Mouse (Mus musculus) limb, embryonic 13.5 days (tissue): ENCODE measurements at regions not wholly inside any gene's neighbourhood (a gene's known extent, or its start where the extent isn't known, plus 50 kb on each side); places are given as distances from the start of the nearest gene placed in this dataset.

Experiments
- ATAC-seq: fragments of 200-750 bp; cut with Nextera tagmentation; 2 replicates; pipeline ENCODE4 v1.8.0; 2017; ENCODE audit warnings: low read depth, moderate number of reproducible peaks, moderate TSS enrichment; ENCODE audit not compliant: low FRiP score
- H3K27ac ChIP-seq: fragments of 300-500 bp; sonication (generic); 2 replicates; pipeline ENCODE4 v1.5.1; 2015; ENCODE audit warnings: inconsistent platforms, mild to moderate bottlenecking, moderate library complexity
- H3K27me3 ChIP-seq: fragments of 300-500 bp; sonication (generic); 2 replicates; pipeline ENCODE4 v1.6.1; 2015; ENCODE audit warnings: mild to moderate bottlenecking, inconsistent platforms
- H3K36me3 ChIP-seq: fragments of 300-500 bp; sonication (generic); 2 replicates; pipeline ENCODE4 v1.6.1; 2015; ENCODE audit warnings: inconsistent platforms, mild to moderate bottlenecking, moderate library complexity
- H3K4me1 ChIP-seq: fragments of 300-500 bp; sonication (generic); 2 replicates; pipeline ENCODE4 v1.6.1; 2015; ENCODE audit warnings: inconsistent platforms
- H3K4me2 ChIP-seq: fragments of 300-500 bp; sonication (generic); replicated peaks from 2 replicates; pipeline ENCODE4 v1.6.1; 2015; ENCODE audit warnings: inconsistent platforms, mild to moderate bottlenecking, moderate library complexity
- H3K4me3 ChIP-seq: fragments of 300-500 bp; sonication (generic); 2 replicates; pipeline ENCODE4 v1.5.1; 2015; ENCODE audit warnings: moderate library complexity, mild to moderate bottlenecking, inconsistent platforms
- H3K9ac ChIP-seq: fragments of 300-500 bp; sonication (generic); 2 replicates; pipeline ENCODE4 v1.6.1; 2015; ENCODE audit warnings: mild to moderate bottlenecking, inconsistent platforms
- H3K9me3 ChIP-seq: fragments of 300-500 bp; sonication (generic); 2 replicates; pipeline ENCODE4 v1.6.1; 2016; ENCODE audit warnings: inconsistent platforms
- WGBS: fragments of 180-500 bp; shearing (Covaris S2); methylation state at CpG from one replicate; pipeline ENCODE4 v1.1.7; 2015; 5-methylcytosine and 5-hydroxymethylcytosine counted together

DNA sequence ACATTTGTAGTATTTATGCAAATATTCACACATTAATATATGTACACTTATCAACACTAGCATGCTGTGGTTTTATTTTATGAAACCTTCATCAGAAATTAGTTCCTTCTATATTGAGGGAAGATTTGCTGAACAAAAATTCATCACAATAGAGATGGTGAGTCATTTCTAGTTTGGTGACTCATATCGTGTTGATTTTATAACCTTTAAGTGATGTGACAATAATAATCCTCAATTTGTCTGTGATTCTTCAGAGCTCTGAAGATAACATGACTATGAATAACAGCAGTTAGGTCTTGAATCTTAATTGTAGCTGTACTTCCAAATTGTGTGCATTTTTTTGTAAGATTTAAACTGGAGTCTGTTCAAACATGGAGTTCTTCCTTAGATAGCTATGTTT lies 168.3 kb upstream of the L3mbtl3 start:
- H3K4me3 ChIP-seq: no peak overlapping the region
- no peaks in the 10 kb centered on the region for H3K36me3 ChIP-seq
- H3K27ac ChIP-seq: no peak overlapping the region
- ATAC-seq: no peak
- no peaks in the 10 kb centered on the region for H3K9me3 ChIP-seq
- no peaks in the 10 kb centered on the region for H3K4me1 ChIP-seq
- H3K4me2 ChIP-seq: no peak overlapping the region
- no peaks in the 10 kb centered on the region for H3K27me3 ChIP-seq
- 87% methylated on average over 1 of the region's 1 CpGs for WGBS
- H3K9ac ChIP-seq: no peak overlapping the region

DNA sequence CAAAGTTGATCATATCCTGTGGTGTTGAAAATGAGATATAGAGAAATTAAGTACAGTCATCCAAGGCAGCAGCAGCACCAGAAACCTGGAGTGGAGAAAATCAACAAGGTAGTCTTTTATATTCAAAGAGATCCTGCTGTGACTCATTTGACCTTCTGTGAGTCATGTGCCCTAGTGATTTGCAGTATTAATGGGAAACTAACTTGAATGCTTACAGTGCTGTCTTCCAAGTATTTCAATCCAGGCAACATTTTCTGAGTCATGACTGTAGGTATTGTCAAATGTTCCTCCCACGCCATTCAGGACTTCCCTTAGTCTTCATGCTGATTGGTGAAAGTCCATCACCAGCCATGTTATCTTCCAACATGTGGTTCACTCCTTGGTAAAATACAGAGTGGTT lies 169.0 kb upstream of the L3mbtl3 start:
- no peaks in the 10 kb centered on the region for H3K36me3 ChIP-seq
- no peak for ATAC-seq
- 75% methylated on average over 1 of the region's 1 CpGs for WGBS

DNA sequence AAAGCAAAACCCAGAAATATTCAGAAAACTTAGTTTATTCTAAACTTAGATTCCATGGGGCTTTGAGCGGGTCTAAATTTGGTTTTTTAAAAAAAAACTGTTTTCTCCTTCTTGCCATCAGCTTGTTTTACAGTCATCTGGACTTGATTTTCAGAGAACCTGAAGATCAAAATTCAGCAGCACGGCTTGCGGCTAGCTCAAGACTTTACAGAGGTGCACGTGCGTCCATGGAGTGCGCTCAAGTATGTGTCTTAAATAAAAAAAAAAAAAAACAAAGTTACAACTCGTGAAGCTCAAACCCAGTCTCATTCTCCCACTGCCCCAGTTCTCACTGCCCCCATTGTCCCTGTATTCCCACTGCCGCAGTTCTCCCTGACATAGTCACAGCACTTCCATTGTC lies 180.5 kb upstream of the L3mbtl3 start:
- H3K4me3 ChIP-seq: no peak overlapping the region
- 27% methylated on average over 8 of the region's 8 CpGs for WGBS
- no peaks in the 10 kb centered on the region for H3K27me3 ChIP-seq
- no peaks in the 10 kb centered on the region for H3K9me3 ChIP-seq
- peak; percentile 55; the same call in 1 of the 2 replicates for ATAC-seq
- peaks cover 19% of the 10 kb centered on the region for H3K4me1 ChIP-seq
- peak overlapping the region; percentile 70 for H3K27ac ChIP-seq
- no peak overlapping the region for H3K4me2 ChIP-seq
- no peaks in the 10 kb centered on the region for H3K36me3 ChIP-seq
- no peak overlapping the region for H3K9ac ChIP-seq

More for the DNA sequence above, 169.0 kb upstream of the L3mbtl3 start:
- H3K27me3 ChIP-seq: no peaks in the 10 kb centered on the region
- H3K27ac ChIP-seq: no peak overlapping the region
- no peak overlapping the region for H3K9ac ChIP-seq
- H3K4me3 ChIP-seq: no peak overlapping the region
- no peaks in the 10 kb centered on the region for H3K4me1 ChIP-seq
- H3K9me3 ChIP-seq: no peaks in the 10 kb centered on the region
- H3K4me2 ChIP-seq: no peak overlapping the region

DNA sequence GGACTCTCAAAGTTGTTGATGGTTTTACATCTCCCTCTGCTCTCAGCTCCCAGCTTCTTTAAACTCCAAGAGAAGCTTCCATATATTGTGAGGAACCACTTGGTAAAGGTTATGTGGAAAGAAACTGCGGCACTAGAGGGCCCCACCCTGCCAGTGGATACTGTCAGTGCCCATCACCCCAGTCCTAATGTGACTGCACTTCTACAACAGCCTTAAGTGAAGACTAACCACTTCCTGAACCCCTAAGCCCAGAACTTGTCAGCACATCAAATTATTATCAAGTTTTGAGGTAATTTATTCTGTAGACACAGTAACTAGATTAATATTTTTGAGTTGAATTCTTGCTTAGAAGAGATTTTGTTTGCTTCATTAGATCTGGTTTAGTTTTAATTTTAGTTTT lies 182.3 kb upstream of the L3mbtl3 start:
- Histone ChIP-seq H3K4me1 (peaks cover 32% of the 10 kb centered on the region), H3K27me3 (no peaks in the 10 kb centered on the region), H3K36me3 (no peaks in the 10 kb centered on the region), H3K9ac (no peak overlapping the region), H3K27ac (no peak overlapping the region), H3K9me3 (no peaks in the 10 kb centered on the region), H3K4me2 (no peak overlapping the region), H3K4me3 (no peak overlapping the region)
- ATAC-seq: no peak
- 66% methylated on average over 1 of the region's 1 CpGs for WGBS

DNA sequence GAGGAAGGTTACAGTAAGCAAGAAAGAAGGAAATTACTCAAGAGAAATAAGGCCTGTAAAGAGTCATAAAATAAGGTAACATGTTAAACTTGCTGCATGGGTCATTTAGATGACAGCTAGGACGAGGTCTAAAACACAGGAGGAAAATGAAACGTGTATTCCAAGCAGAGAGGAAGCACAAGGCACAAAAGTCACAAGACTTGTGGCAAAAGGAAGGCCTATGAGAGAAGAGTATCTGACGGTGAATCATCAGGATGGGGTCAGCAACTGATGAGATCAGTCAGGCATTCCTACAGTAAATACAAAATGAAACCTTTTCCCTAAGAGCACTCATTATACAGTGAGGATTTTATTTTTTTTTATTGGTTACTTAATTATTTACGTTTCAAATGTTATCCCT lies 183.6 kb upstream of the L3mbtl3 start:
- Histone ChIP-seq H3K4me3 (no peak overlapping the region), H3K36me3 (no peaks in the 10 kb centered on the region), H3K9ac (no peak overlapping the region), H3K4me1 (peaks cover 41% of the 10 kb centered on the region), H3K4me2 (no peak overlapping the region), H3K9me3 (no peaks in the 10 kb centered on the region), H3K27me3 (no peaks in the 10 kb centered on the region), H3K27ac (no peak overlapping the region)
- no peak for ATAC-seq
- WGBS: 77% methylated on average over 4 of the region's 4 CpGs

DNA sequence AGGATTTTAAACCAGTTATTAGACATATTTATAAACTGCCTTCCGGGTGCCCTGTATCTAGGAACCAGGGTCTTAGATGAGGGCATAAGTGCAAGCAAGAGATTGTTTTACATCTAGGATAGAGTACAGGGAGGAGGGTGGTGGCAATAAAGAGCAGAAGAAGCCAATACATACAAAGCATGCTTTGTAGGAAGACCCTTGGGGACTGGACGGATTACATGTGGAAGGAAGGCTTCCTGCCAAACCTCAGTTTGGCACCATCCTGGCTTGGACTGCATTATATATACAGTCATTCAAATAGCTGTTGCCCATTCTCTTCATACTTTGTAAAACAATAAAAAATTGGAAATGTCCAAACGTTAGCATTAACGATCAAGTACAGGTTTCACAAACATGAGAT lies 184.7 kb upstream of the L3mbtl3 start:
- no peaks in the 10 kb centered on the region for H3K36me3 ChIP-seq
- no peak overlapping the region for H3K4me3 ChIP-seq
- no peaks in the 10 kb centered on the region for H3K9me3 ChIP-seq
- H3K4me2 ChIP-seq: no peak overlapping the region
- peak; percentile 42; the same call in 1 of the 2 replicates for ATAC-seq
- H3K27me3 ChIP-seq: no peaks in the 10 kb centered on the region
- 47% methylated on average over 4 of the region's 4 CpGs for WGBS
- H3K9ac ChIP-seq: no peak overlapping the region
- no peak overlapping the region for H3K27ac ChIP-seq
- H3K4me1 ChIP-seq: peaks cover 41% of the 10 kb centered on the region

DNA sequence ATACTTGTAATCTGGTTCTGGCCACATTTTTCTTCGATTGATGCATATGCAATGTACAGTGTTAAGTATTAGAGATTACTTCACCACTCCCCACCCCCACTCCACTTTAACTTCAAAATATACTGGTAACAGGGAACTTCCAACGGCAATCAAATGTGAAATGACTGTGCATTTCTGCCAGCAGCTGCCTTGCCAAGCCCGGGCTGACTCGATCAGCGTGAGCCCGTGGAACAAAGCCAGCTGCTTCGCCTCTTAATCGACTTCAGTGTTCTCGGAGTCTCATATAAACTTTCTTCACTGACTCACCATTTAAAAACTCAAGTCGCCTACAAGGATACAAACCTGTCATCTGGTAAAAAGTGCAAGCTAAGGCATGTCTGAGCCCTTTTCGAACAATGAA lies 188.7 kb upstream of the L3mbtl3 start:
- ATAC-seq: peak; percentile 76
- Histone ChIP-seq H3K4me2 (peak overlapping the region; percentile 48), H3K27me3 (no peaks in the 10 kb centered on the region), H3K9me3 (no peaks in the 10 kb centered on the region), H3K4me1 (peaks cover 34% of the 10 kb centered on the region), H3K27ac (no peak overlapping the region; the same call in 1 of the 2 replicates), H3K9ac (no peak overlapping the region), H3K4me3 (no peak overlapping the region), H3K36me3 (no peaks in the 10 kb centered on the region)
- 15% methylated on average over 11 of the region's 11 CpGs for WGBS

DNA sequence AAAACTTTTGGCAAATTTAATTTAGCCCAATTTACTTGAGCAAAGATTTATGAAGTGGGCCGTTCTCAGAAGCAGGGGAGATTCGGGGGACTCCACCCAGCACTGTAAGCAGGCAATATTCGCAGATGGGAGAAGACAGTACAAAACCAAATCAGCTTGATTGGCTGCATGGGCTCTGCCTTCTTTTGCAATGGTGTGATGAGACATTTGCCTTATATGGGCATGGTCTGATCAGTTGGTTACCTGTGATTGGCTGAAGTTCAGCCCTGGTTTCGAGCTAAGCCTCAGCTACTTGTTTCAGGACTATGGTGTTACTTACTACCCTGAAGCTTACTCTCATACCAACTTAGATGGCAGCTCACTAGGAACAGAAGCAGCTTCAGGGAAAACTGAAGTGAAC lies 185.6 kb upstream of the Arhgap18 start:
- whole genome bisulfite sequencing: 62% methylated on average over 4 of the region's 4 CpGs
- Histone ChIP-seq H3K36me3 (no peaks in the 10 kb centered on the region), H3K4me3 (no peak overlapping the region), H3K27ac (no peak overlapping the region), H3K4me1 (peaks cover 26% of the 10 kb centered on the region), H3K9me3 (no peaks in the 10 kb centered on the region), H3K27me3 (no peaks in the 10 kb centered on the region), H3K4me2 (no peak overlapping the region), H3K9ac (no peak overlapping the region)
- no peak for ATAC-seq

DNA sequence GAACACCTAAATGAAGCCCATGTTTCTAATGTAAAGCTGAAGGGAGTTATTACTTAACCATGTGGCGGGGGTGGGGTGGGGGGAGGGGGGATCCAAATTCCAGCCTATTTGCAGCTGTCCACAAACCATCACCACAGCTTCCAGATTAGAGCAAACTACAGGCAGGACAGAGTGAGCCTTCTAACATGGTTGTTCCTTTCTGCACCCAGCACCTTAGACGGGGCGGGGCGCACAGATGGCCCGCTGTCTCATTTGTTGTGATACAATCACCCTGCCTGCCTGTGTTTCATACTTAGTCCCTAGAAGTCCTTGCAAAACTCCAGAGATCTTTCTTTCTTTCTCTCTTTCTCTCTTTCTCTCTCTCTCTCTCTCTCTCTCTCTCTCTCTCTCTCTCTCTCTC lies 182.8 kb upstream of the Arhgap18 start:
- WGBS: 72% methylated on average over 5 of the region's 5 CpGs
- peaks cover 11% of the 10 kb centered on the region for H3K4me1 ChIP-seq
- H3K27me3 ChIP-seq: no peaks in the 10 kb centered on the region
- 0 out of 2 replicates have a peak, but pooled peaks have one; percentile 36 for ATAC-seq
- H3K4me2 ChIP-seq: no peak overlapping the region
- H3K4me3 ChIP-seq: no peak overlapping the region
- no peak overlapping the region for H3K9ac ChIP-seq
- H3K9me3 ChIP-seq: no peaks in the 10 kb centered on the region
- no peak overlapping the region for H3K27ac ChIP-seq
- H3K36me3 ChIP-seq: no peaks in the 10 kb centered on the region

DNA sequence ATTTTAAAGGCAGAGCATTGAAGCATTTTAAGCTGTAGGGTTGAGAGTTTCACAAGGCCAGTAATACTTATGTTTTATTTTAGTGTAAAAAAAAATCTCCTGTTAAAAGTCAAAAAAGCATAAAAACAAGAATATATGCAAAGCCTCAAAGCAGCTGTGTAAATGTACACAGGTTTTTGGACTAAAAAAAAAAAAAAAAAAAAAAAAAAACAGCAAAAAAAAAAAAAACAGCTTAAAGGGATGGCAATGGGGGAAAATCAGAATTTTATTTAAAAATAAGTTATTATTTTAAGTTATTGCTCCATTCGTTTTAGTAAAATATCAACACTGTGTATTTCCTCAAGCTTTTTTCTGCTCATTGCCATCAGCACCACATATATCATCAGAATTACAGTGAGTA lies 181.8 kb upstream of the Arhgap18 start:
- 67% methylated on average over 1 of the region's 1 CpGs for WGBS
- Histone ChIP-seq H3K27me3 (no peaks in the 10 kb centered on the region), H3K9me3 (no peaks in the 10 kb centered on the region), H3K4me2 (no peak overlapping the region), H3K4me3 (no peak overlapping the region), H3K27ac (no peak overlapping the region), H3K36me3 (no peaks in the 10 kb centered on the region), H3K4me1 (peaks cover 11% of the 10 kb centered on the region), H3K9ac (no peak overlapping the region)
- ATAC-seq: no peak

DNA sequence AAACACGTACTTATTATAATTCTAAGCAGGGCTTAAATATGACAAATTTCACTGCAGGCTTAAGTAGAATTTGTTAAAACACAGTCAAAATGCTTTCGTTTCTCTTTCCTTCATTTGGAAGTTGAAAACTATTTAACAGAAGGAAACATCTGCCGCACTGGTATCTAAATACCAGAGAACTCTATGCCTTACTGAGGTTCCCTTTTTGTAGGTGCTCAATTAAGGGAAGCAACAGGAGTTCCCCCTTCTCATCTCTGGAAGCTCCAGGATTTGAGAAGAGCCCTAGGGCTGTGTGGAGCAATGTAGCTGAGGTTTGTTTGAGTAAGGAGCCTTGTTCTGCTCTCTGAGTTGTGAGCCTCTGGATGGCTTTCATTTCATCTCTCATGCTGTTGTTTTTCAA lies 177.1 kb upstream of the Arhgap18 start:
- H3K9me3 ChIP-seq: no peaks in the 10 kb centered on the region
- no peaks in the 10 kb centered on the region for H3K27me3 ChIP-seq
- no peak overlapping the region for H3K27ac ChIP-seq
- H3K9ac ChIP-seq: no peak overlapping the region
- WGBS: 85% methylated on average over 3 of the region's 3 CpGs
- no peak for ATAC-seq
- no peak overlapping the region for H3K4me3 ChIP-seq
- peaks cover under 1% of the 10 kb centered on the region; the same call in 1 of the 2 replicates for H3K4me1 ChIP-seq
- H3K36me3 ChIP-seq: no peaks in the 10 kb centered on the region
- no peak overlapping the region for H3K4me2 ChIP-seq

DNA sequence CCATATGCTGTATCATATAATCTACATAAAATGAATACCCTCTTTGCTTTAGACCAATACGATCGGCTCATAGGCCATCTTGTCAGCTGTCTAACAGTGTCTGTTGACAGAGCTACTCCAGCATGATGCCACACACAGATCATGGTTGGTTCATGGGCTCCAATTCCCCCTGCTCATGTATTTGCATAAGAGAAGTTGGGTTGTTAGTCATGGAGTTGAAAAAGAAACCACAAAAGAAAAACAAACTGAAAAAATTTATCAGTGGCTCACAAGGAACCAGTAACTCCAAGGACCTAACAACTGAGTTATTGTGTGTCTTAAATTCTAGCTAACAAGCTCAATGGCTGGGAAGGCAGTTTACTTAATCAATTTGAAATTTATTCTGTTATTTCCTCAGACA lies 176.1 kb upstream of the Arhgap18 start:
- Histone ChIP-seq H3K27ac (no peak overlapping the region), H3K27me3 (no peaks in the 10 kb centered on the region), H3K36me3 (no peaks in the 10 kb centered on the region), H3K4me2 (no peak overlapping the region), H3K9ac (no peak overlapping the region), H3K9me3 (no peaks in the 10 kb centered on the region), H3K4me1 (no peaks in the 10 kb centered on the region), H3K4me3 (no peak overlapping the region)
- ATAC-seq: no peak
- WGBS: 79% methylated on average over 2 of the region's 2 CpGs

DNA sequence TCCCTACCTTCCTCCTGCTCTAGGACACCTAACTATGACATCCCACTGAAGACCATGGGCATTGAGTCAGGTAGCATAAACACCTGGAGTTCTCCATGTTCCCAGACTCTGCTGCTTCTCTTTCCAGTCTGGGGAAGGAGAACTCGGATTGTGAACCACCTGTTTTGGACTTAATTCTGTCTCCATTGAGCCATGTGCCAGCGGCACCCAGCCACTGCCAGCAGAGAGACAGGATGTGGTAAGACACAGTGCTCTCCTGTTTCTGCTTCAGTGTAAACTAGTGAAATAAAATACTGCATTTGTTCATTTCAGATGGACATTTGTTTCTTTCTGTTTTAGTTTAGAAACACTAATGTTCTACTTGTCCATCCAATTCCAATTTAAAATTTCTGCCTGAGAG lies 168.1 kb upstream of the Arhgap18 start:
- ATAC-seq: no peak
- 64% methylated on average over 2 of the region's 2 CpGs for WGBS
- Histone ChIP-seq H3K9me3 (peaks cover 12% of the 10 kb centered on the region), H3K4me3 (no peak overlapping the region), H3K27ac (no peak overlapping the region), H3K36me3 (no peaks in the 10 kb centered on the region), H3K4me2 (no peak overlapping the region), H3K9ac (no peak overlapping the region), H3K4me1 (no peaks in the 10 kb centered on the region), H3K27me3 (no peaks in the 10 kb centered on the region)
